In the genomic region with DNA sequence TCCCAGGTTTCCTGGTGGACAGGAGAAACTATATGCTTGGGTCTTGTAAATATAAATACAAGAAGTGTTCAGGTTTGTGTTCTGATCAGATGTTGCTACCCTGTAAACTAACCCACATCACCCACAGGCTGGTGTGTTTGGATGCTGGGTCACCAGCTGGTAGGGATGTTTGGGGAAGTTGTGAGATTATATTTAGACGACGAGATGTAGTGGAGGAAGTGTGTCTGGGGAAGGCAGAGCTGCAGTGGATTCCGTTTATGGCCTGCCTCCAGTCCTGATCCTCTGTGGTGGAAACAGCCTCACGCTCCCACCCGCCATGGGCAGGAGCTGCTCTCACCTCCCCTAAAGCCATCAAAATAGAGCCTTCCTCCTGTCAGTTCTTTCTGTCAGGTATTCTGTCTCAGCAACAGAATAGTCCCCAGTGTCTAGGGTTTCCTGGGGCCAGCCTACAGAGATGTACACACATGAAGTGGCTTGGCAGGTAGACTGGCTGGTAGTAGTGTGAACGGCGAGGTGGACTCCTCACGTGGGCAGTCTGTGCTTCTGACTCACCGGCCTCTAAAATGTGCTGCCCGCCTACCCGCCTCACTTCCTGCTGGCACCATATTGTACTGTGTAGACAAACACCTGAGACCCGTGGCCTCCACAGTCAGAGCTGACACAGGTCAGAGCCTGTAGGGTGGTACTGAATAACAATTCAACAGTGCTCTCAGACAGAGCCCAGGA, we compare ENCODE assay signal across 19 mouse cellular contexts. TPM values are rescaled to one million over a fixed set of nuclear protein-coding genes. Genes with fewer than 3 reads are reported as not detected.
DNase-seq lines count a peak whose midpoint lies in the region; ATAC-seq lines count a peak whose summit lies in the region.
"Had no signal": no experiment of that assay in that cellular context is flagged by ENCODE, and none has a peak within 500 bp of the region (broad histone marks: within the 10 kb centered on the region; RNA-seq: fewer than 3 reads in every experiment).

No protein-coding gene starts in this region.

- peak overlapping the region; percentile 2; the same call in 1 of the 2 replicates for H3K27ac ChIP-seq in midbrain, embryonic 10.5 days (replicated peaks)
- H3K27ac ChIP-seq in midbrain, embryonic 16.5 days (ENCODE audit: low read length): no peak overlapping the region
- H3K27ac ChIP-seq: embryonic facial prominence, embryonic 10.5 days had no signal

- H3K9ac ChIP-seq in midbrain, embryonic 16.5 days (ENCODE audit: low read depth, low read length): no peak overlapping the region
- H3K9ac ChIP-seq: heart, embryonic 12.5 days had no signal

- DNase-seq in midbrain, embryonic 10.5 days (ENCODE audit: low spot score): no peak
- DNase-seq in brain, adult 2 months (ENCODE audit: low read depth, low spot score): peak; percentile 68
- DNase-seq in splenic B cell, adult 2 months (ENCODE audit: low read depth, low spot score): peak; percentile 34
- DNase-seq in right cerebral cortex, adult 2 months (ENCODE audit: low spot score in 2 of 2): no peak
- DNase-seq in lung, postnatal 4 days: no peak
- no peak for DNase-seq in left cerebral cortex, adult 8-10 months (ENCODE audit: low spot score in 2 of 2)
- DNase-seq: adrenal gland, adult 8-10 months; adrenal gland, postnatal 36 days; cerebellum, adult 18-20 months; cerebellum, postnatal 14 days; gastrocnemius, postnatal 14 days had no signal

- ATAC-seq in midbrain, embryonic 16.5 days: no peak
- peak; percentile 79 for ATAC-seq in granulocyte monocyte progenitor cell, adult 5-6 weeks (replicated peaks; ENCODE audit: poor library complexity, severe bottlenecking)
- ATAC-seq: CD4-positive, CD25-positive, alpha-beta regulatory T cell, adult 4 months; forebrain, embryonic 14.5 days; hindbrain, embryonic 16.5 days had no signal

- H3K4me3 ChIP-seq in midbrain, embryonic 10.5 days: no peak overlapping the region
- no peak overlapping the region for H3K4me3 ChIP-seq in midbrain, embryonic 16.5 days (ENCODE audit: low read depth, low read length)
- H3K4me3 ChIP-seq: embryonic facial prominence, embryonic 10.5 days; heart, embryonic 12.5 days had no signal

- no peaks in the 10 kb centered on the region for H3K27me3 ChIP-seq in midbrain, embryonic 10.5 days (ENCODE audit: low read depth, poor library complexity, severe bottlenecking)
- H3K27me3 ChIP-seq in midbrain, embryonic 16.5 days (ENCODE audit: control insufficient read depth, insufficient read depth, low read depth, low read length): no peaks in the 10 kb centered on the region
- no peaks in the 10 kb centered on the region for H3K27me3 ChIP-seq in splenic B cell, adult 2 months (ENCODE audit: control insufficient read depth, insufficient read depth, low read length, poor library complexity, severe bottlenecking)

- peaks cover 2% of the 10 kb centered on the region; the same call in 1 of the 2 replicates for H3K36me3 ChIP-seq in midbrain, embryonic 10.5 days
- H3K36me3 ChIP-seq in midbrain, embryonic 16.5 days (ENCODE audit: control insufficient read depth, insufficient read depth, low read length): 0 out of 2 replicates have a peak, but pooled peaks cover 3% of the 10 kb centered on the region
- no peaks in the 10 kb centered on the region for H3K36me3 ChIP-seq in splenic B cell, adult 2 months (ENCODE audit: control insufficient read depth, insufficient read depth, low read length, poor library complexity, severe bottlenecking)
- H3K36me3 ChIP-seq: embryonic facial prominence, embryonic 10.5 days; G1E; heart, embryonic 12.5 days had no signal

- no peaks in the 10 kb centered on the region for H3K9me3 ChIP-seq in midbrain, embryonic 10.5 days (replicated peaks)
- H3K9me3 ChIP-seq in midbrain, embryonic 16.5 days (replicated peaks; ENCODE audit: control insufficient read depth, low read length, poor library complexity, severe bottlenecking): no peaks in the 10 kb centered on the region
- H3K9me3 ChIP-seq: embryonic facial prominence, embryonic 10.5 days; G1E; heart, embryonic 12.5 days had no signal

- H3K4me1 ChIP-seq in midbrain, embryonic 10.5 days: peaks cover 39% of the 10 kb centered on the region
- H3K4me1 ChIP-seq in midbrain, embryonic 16.5 days (ENCODE audit: control insufficient read depth, insufficient read depth, low read length): peaks cover 40% of the 10 kb centered on the region

- H3K4me2 ChIP-seq in midbrain, embryonic 16.5 days (ENCODE audit: low read length): no peak overlapping the region
- H3K4me2 ChIP-seq: heart, embryonic 12.5 days had no signal

- WGBS in midbrain, embryonic 10.5 days: 90% methylated on average over 12 of the region's 12 CpGs
- 81% methylated on average over 12 of the region's 12 CpGs for WGBS in midbrain, embryonic 16.5 days

RNA-seq across cellular contexts. Expression of gene Rab6b, which starts 37.6 kb away (rescaled TPM):
- 12.3 and 19.9 TPM in 2 replicates for polyA plus RNA-seq in midbrain, embryonic 10.5 days (2016; fragmentation: Nextera tagmentation; extraction: Ambion mirVana)
- 108 and 126 TPM in 2 replicates for polyA plus RNA-seq in midbrain, embryonic 16.5 days (2015; fragmentation: Nextera tagmentation; extraction: Ambion mirVana)
- 0.11 and 0.23 TPM in 2 replicates for total RNA-seq in granulocyte monocyte progenitor cell, adult 5-6 weeks (2014; fragmentation: Nextera tagmentation)
- 0.15 and 0.17 TPM in 2 replicates for total RNA-seq in granulocyte monocyte progenitor cell, adult 5-6 weeks (2017)
- total RNA-seq in left cerebral cortex, adult 8-10 months (2022): 100 to 1,000 TPM; 503 to 577 (median 528) TPM
- polyA plus RNA-seq: G1E had no signal

RNA-seq across cellular contexts. Expression of gene Srprb, which starts 52.7 kb away (rescaled TPM):
- polyA plus RNA-seq in midbrain, embryonic 10.5 days (2016; fragmentation: Nextera tagmentation; extraction: Ambion mirVana): 68.2 and 68.4 TPM in 2 replicates
- polyA plus RNA-seq in midbrain, embryonic 16.5 days (2015; fragmentation: Nextera tagmentation; extraction: Ambion mirVana): 56.0 and 60.7 TPM in 2 replicates
- 34.0 and 34.8 TPM in 2 replicates for total RNA-seq in granulocyte monocyte progenitor cell, adult 5-6 weeks (2014; fragmentation: Nextera tagmentation)
- total RNA-seq in granulocyte monocyte progenitor cell, adult 5-6 weeks (2017): 24.4 and 24.6 TPM in 2 replicates
- total RNA-seq in left cerebral cortex, adult 8-10 months (2022): 10 to 100 TPM; 17.5 to 18.8 (median 17.9) TPM

Comparison
In these comparisons a context has a peak if more than half of its experiments do, and no peak if none do; other contexts are left out.
1. DNase-seq: peak in brain, adult 2 months (single experiment) and splenic B cell, adult 2 months (single experiment); none in midbrain, embryonic 10.5 days (single experiment), right cerebral cortex, adult 2 months (0 of 2), lung, postnatal 4 days (0 of 2) and left cerebral cortex, adult 8-10 months (0 of 2).
2. RNA of gene Rab6b, which starts 37.6 kb away (total RNA-seq): 503 to 577 TPM in left cerebral cortex, adult 8-10 months; 0.11 to 0.23 TPM in granulocyte monocyte progenitor cell, adult 5-6 weeks; every median in the first group is over 100 times any median in the second.